Mouse (Mus musculus): ENCODE measurements around the gene Msantd2.

- TF ChIP-seq CTCF (conservative IDR thresholded peaks at IDR 0.05; ENCODE audit: low read length) (no peak), NANOG (IDR thresholded peaks at IDR 0.05; ENCODE audit: borderline replicate concordance, low read length) (no peak)
Observed at GRCm38 (mm10) chr9:37501170-37501569, 12.1 kb downstream of the Msantd2 start.

Measured in E14TG2a.4 (cell line).